Mouse (Mus musculus): ENCODE results near the gene Olfr50. TPM values are rescaled to one million over a fixed set of nuclear protein-coding genes. Genes with fewer than 3 reads are reported as not detected.

The Olfr50 gene
- polyA plus RNA-seq (2014; fragmentation: Nextera tagmentation; extraction: Ambion mirVana) = not detected in 2 replicates

GRCm38 (mm10) chr2:36790238-36790637 is at the start of gene Olfr50:
TSS of gene Olfr50 (plus strand) at chr2:36790538.
- Histone ChIP-seq H3K4me2 (ENCODE audit: low read length) (no peak within 1 kb of the TSS), H3K27me3 (ENCODE audit: control insufficient read depth, insufficient read depth, low read length) (no peaks in the 10 kb centered on the region), H3K27ac (replicated peaks in 1 of 2; ENCODE audit: control insufficient read depth in 1 of 2, insufficient read depth in 1 of 2, low read depth in 2 of 2, low read length in 2 of 2) (no peak within 1 kb of the TSS), H3K36me3 (ENCODE audit: control insufficient read depth, insufficient read depth, low read length) (no peaks in the 10 kb centered on the region), H3K4me1 (ENCODE audit: control insufficient read depth in 2 of 2, insufficient read depth in 2 of 2, low read length in 2 of 2) (no peaks in the 10 kb centered on the region), H3K4me3 (ENCODE audit: control insufficient read depth in 1 of 2, insufficient read depth in 1 of 2, low read depth in 1 of 2, low read length in 2 of 2) (no peak within 1 kb of the TSS), H3K9ac (ENCODE audit: low read length) (no peak within 1 kb of the TSS), H3K9me3 (ENCODE audit: control insufficient read depth, low read length) (0 out of 2 replicates have a peak, but pooled peaks cover 11% of the 10 kb centered on the region)
- WGBS = 69% methylated on average over 2 of the region's 2 CpGs
- no peak for ATAC-seq (ENCODE audit: insufficient number of reproducible peaks, insufficient read depth, low FRiP score, low read depth)

DNA sequence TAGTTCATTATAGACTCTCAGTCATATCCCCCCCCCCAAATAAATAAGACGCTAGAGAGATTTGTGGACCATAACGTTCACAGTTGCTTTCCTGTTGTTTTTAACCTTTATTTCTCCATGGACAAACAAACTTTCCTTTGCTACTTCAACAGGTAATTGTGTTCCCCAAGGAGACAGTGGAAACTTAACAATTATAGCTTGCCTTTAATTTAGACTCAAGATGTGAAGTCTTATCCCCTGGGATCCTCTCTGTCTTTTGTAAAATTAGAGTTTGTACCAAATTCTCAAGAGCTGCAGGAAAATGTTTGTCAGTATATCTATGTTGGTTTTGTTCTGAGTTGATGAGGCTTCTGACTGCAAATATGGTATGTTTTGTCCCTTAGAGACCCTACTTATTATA is 6.4 kb upstream of the Olfr50 start, which contains the start of gene Olfr348:
TSS of gene Olfr348 (plus strand) at position 301 of the 400 bp plus-strand sequence.
- Histone ChIP-seq H3K9ac (ENCODE audit: low read length) (no peak within 1 kb of the TSS), H3K4me1 (ENCODE audit: control insufficient read depth in 2 of 2, insufficient read depth in 2 of 2, low read length in 2 of 2) (no peaks in the 10 kb centered on the region), H3K9me3 (ENCODE audit: control insufficient read depth, low read length) (0 out of 2 replicates have a peak, but pooled peaks cover 7% of the 10 kb centered on the region), H3K4me3 (ENCODE audit: control insufficient read depth in 1 of 2, insufficient read depth in 1 of 2, low read depth in 1 of 2, low read length in 2 of 2) (no peak within 1 kb of the TSS), H3K27me3 (ENCODE audit: control insufficient read depth, insufficient read depth, low read length) (no peaks in the 10 kb centered on the region), H3K4me2 (ENCODE audit: low read length) (no peak within 1 kb of the TSS), H3K27ac (replicated peaks in 1 of 2; ENCODE audit: control insufficient read depth in 1 of 2, insufficient read depth in 1 of 2, low read depth in 2 of 2, low read length in 2 of 2) (no peak within 1 kb of the TSS), H3K36me3 (ENCODE audit: control insufficient read depth, insufficient read depth, low read length) (no peaks in the 10 kb centered on the region)
- ATAC-seq (ENCODE audit: insufficient number of reproducible peaks, insufficient read depth, low FRiP score, low read depth) = no peak
- WGBS = 62% methylated on average over 2 of the region's 2 CpGs

DNA sequence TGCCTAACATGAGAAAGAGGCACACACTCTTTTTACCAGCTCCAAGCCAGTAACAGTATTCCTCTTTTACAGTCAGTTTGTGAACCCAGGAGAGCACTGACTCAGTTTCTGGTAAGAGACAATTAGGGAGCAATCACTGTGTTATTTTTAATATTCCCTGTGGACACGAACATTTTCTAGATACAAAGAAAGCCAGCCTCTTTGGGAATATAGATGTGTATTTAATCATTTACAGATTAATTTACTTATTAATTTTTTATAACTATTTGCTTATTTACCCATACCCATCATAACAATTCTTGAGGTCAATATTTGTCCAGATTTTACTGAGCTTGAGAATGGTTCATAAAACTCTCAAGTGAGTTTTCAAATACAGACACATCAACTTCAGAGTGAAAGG is 26.6 kb downstream of the Olfr50 start, which contains the start of gene Olfr3:
TSS of gene Olfr3 (minus strand) at position 101 of the 400 bp plus-strand sequence.
- H3K4me3 ChIP-seq (ENCODE audit: control insufficient read depth in 1 of 2, insufficient read depth in 1 of 2, low read depth in 1 of 2, low read length in 2 of 2) = no peak within 1 kb of the TSS
- no peaks in the 10 kb centered on the region for H3K27me3 ChIP-seq (ENCODE audit: control insufficient read depth, insufficient read depth, low read length)
- no peaks in the 10 kb centered on the region for H3K4me1 ChIP-seq (ENCODE audit: control insufficient read depth in 2 of 2, insufficient read depth in 2 of 2, low read length in 2 of 2)
- no peak within 1 kb of the TSS for H3K27ac ChIP-seq (replicated peaks in 1 of 2; ENCODE audit: control insufficient read depth in 1 of 2, insufficient read depth in 1 of 2, low read depth in 2 of 2, low read length in 2 of 2)
- no peaks in the 10 kb centered on the region for H3K36me3 ChIP-seq (ENCODE audit: control insufficient read depth, insufficient read depth, low read length)
- 62% methylated on average over 1 of the region's 1 CpGs for WGBS
- no peak within 1 kb of the TSS for H3K9ac ChIP-seq (ENCODE audit: low read length)
- peaks cover 6% of the 10 kb centered on the region; the same call in 1 of the 2 replicates for H3K9me3 ChIP-seq (ENCODE audit: control insufficient read depth, low read length)
- no peak within 1 kb of the TSS for H3K4me2 ChIP-seq (ENCODE audit: low read length)
- ATAC-seq (ENCODE audit: insufficient number of reproducible peaks, insufficient read depth, low FRiP score, low read depth) = no peak

- Histone ChIP-seq H3K27ac (replicated peaks in 1 of 2; ENCODE audit: control insufficient read depth in 1 of 2, insufficient read depth in 1 of 2, low read depth in 2 of 2, low read length in 2 of 2) (no peak within 1 kb of the TSS), H3K4me3 (ENCODE audit: control insufficient read depth in 1 of 2, insufficient read depth in 1 of 2, low read depth in 1 of 2, low read length in 2 of 2) (no peak within 1 kb of the TSS), H3K9me3 (ENCODE audit: control insufficient read depth, low read length) (0 out of 2 replicates have a peak, but pooled peaks cover 8% of the 10 kb centered on the region), H3K4me1 (ENCODE audit: control insufficient read depth in 2 of 2, insufficient read depth in 2 of 2, low read length in 2 of 2) (no peaks in the 10 kb centered on the region), H3K36me3 (ENCODE audit: control insufficient read depth, insufficient read depth, low read length) (no peaks in the 10 kb centered on the region), H3K27me3 (ENCODE audit: control insufficient read depth, insufficient read depth, low read length) (no peaks in the 10 kb centered on the region), H3K9ac (ENCODE audit: low read length) (no peak within 1 kb of the TSS), H3K4me2 (ENCODE audit: low read length) (no peak within 1 kb of the TSS)
- no peak for ATAC-seq (ENCODE audit: insufficient number of reproducible peaks, insufficient read depth, low FRiP score, low read depth)
- WGBS = 73% methylated on average over 1 of the region's 1 CpGs
Measured at GRCm38 (mm10) chr2:36846010-36846409, 55.7 kb downstream of the Olfr50 start, which contains the start of gene Olfr350. TSS of gene Olfr350 (plus strand) at chr2:36846310.

Other genes starting within 250 kb of the Olfr50 start
- gene Olfr344, start 223.9 kb upstream of the Olfr50 start, polyA plus RNA-seq (2014; fragmentation: Nextera tagmentation; extraction: Ambion mirVana) = not detected in 2 replicates
- not detected in 2 replicates for gene Olfr345, start 150.5 kb upstream of the Olfr50 start, polyA plus RNA-seq (2014; fragmentation: Nextera tagmentation; extraction: Ambion mirVana)
- gene Olfr346, start 104.8 kb upstream of the Olfr50 start, polyA plus RNA-seq (2014; fragmentation: Nextera tagmentation; extraction: Ambion mirVana) = not detected in 2 replicates
- not detected in 2 replicates for gene Olfr347, start 58.6 kb upstream of the Olfr50 start, polyA plus RNA-seq (2014; fragmentation: Nextera tagmentation; extraction: Ambion mirVana)
- gene Olfr348, start 6.3 kb upstream of the Olfr50 start, polyA plus RNA-seq (2014; fragmentation: Nextera tagmentation; extraction: Ambion mirVana) = not detected in 2 replicates
- gene Olfr3, start 26.5 kb downstream of the Olfr50 start, polyA plus RNA-seq (2014; fragmentation: Nextera tagmentation; extraction: Ambion mirVana) = not detected in 2 replicates
- gene Olfr350, start 55.8 kb downstream of the Olfr50 start, polyA plus RNA-seq (2014; fragmentation: Nextera tagmentation; extraction: Ambion mirVana) = not detected in 2 replicates
- gene Olfr351, start 72.1 kb downstream of the Olfr50 start, polyA plus RNA-seq (2014; fragmentation: Nextera tagmentation; extraction: Ambion mirVana) = not detected in 2 replicates
- gene Olfr352, start 77.9 kb downstream of the Olfr50 start, polyA plus RNA-seq (2014; fragmentation: Nextera tagmentation; extraction: Ambion mirVana) = not detected in 2 replicates
- not detected in 2 replicates for gene Olfr353, start 102.4 kb downstream of the Olfr50 start, polyA plus RNA-seq (2014; fragmentation: Nextera tagmentation; extraction: Ambion mirVana)
- not detected in 2 replicates for gene Olfr354, start 115.1 kb downstream of the Olfr50 start, polyA plus RNA-seq (2014; fragmentation: Nextera tagmentation; extraction: Ambion mirVana)
- gene Olfr355, start 138.4 kb downstream of the Olfr50 start, polyA plus RNA-seq (2014; fragmentation: Nextera tagmentation; extraction: Ambion mirVana) = not detected in 2 replicates
- gene Olfr356, start 146.6 kb downstream of the Olfr50 start, polyA plus RNA-seq (2014; fragmentation: Nextera tagmentation; extraction: Ambion mirVana) = not detected in 2 replicates
- gene Olfr357, start 203.3 kb downstream of the Olfr50 start, polyA plus RNA-seq (2014; fragmentation: Nextera tagmentation; extraction: Ambion mirVana) = not detected in 2 replicates
- not detected in 2 replicates for gene Olfr358, start 218.8 kb downstream of the Olfr50 start, polyA plus RNA-seq (2014; fragmentation: Nextera tagmentation; extraction: Ambion mirVana)

Measured in heart, embryonic 14.5 days (tissue).